Mouse (Mus musculus): Measurements from ENCODE around the gene Gm20696.

DNA sequence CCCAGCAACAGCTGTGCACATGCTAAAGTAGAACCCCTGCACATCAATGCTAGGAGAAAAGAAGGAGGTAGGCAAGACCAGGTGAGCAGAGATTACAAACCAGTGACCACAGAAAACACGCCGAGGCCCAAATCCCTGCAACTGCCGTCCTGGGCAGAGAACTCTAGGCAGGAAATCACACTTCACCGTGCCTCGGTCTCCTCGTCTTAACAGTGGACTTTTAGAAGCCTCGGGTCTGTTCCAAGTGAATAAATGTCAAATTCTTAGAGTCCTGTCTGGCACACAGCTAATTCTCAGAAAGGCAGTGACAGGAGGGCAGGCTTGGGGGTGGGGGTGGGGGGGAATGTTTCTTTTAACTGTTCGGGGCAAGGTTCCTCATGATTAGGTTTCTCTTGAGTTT is 364.7 kb downstream of the Gm20696 start:
- no peak for TF ChIP-seq CTCF (IDR thresholded peaks at IDR 0.05; ENCODE audit: low read depth)
- no peak for TF ChIP-seq EP300 (optimal IDR thresholded peaks at IDR 0.05)
